Mouse (Mus musculus): Measurements from ENCODE around the gene Chchd1. TPM values are rescaled to one million over a fixed set of nuclear protein-coding genes. Genes with fewer than 3 reads are reported as not detected.

Chchd1 gene
- polyA plus RNA-seq, 1 experiment from 2014 or later: 264 TPM

DNA sequence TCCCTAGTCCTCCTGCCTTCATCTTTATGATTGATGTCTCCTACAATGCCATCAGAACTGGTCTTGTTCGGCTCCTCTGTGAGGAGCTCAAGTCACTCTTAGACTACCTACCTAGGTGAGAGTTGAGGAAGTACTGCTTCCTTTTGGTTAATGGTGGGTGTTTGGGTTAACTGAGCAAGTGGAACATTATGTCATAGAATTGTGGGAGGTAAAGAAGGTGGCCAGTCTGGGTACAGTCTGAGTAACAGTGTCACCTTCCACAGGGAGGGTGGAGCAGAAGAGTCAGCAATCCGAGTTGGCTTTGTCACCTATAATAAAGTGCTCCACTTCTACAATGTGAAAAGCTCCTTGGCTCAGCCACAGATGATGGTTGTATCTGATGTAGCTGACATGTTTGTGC is 13.8 kb upstream of the Chchd1 start:
- Histone ChIP-seq H3K4me3 (replicated peaks) (no peak overlapping the region), H3K27me3 (no peaks in the 10 kb centered on the region), H3K4me1 (replicated peaks) (peaks cover 1% of the 10 kb centered on the region; the same call in 1 of the 2 replicates), H3K9me3 (no peaks in the 10 kb centered on the region), H3K27ac (no peak overlapping the region), H3K36me3 (peaks cover 100% of the 10 kb centered on the region), H3K4me2 (no peak overlapping the region), H3K9ac (replicated peaks) (no peak overlapping the region)
- no peak for ATAC-seq (ENCODE audit: insufficient number of reproducible peaks, insufficient read depth, low FRiP score, low TSS enrichment, low read depth)
- 90% methylated on average over 2 of the region's 2 CpGs for WGBS

GRCm38 (mm10) chr14:20691772-20692171 is 11.0 kb upstream of the Chchd1 start:
- no peaks in the 10 kb centered on the region for H3K27me3 ChIP-seq
- 89% methylated on average over 6 of the region's 6 CpGs for WGBS
- no peak for ATAC-seq (ENCODE audit: insufficient number of reproducible peaks, insufficient read depth, low FRiP score, low TSS enrichment, low read depth)
- H3K4me2 ChIP-seq: no peak overlapping the region
- peaks cover 19% of the 10 kb centered on the region for H3K4me1 ChIP-seq (replicated peaks)
- no peak overlapping the region for H3K27ac ChIP-seq
- no peak overlapping the region for H3K9ac ChIP-seq (replicated peaks)
- no peaks in the 10 kb centered on the region for H3K9me3 ChIP-seq
- peaks cover 78% of the 10 kb centered on the region for H3K36me3 ChIP-seq
- no peak overlapping the region for H3K4me3 ChIP-seq (replicated peaks)

- Histone ChIP-seq H3K27me3 (no peaks in the 10 kb centered on the region), H3K36me3 (peaks cover 69% of the 10 kb centered on the region), H3K9ac (replicated peaks) (no peak overlapping the region), H3K27ac (no peak overlapping the region), H3K4me1 (replicated peaks) (peaks cover 35% of the 10 kb centered on the region), H3K4me3 (replicated peaks) (0 out of 2 replicates have a peak overlapping the region, but pooled peaks have one; percentile 79), H3K9me3 (no peaks in the 10 kb centered on the region), H3K4me2 (no peak overlapping the region)
- ATAC-seq (ENCODE audit: insufficient number of reproducible peaks, insufficient read depth, low FRiP score, low TSS enrichment, low read depth): no peak
- 89% methylated on average over 10 of the region's 10 CpGs for WGBS
Measured at GRCm38 (mm10) chr14:20693589-20694101, 9.2 kb upstream of the Chchd1 start.

DNA sequence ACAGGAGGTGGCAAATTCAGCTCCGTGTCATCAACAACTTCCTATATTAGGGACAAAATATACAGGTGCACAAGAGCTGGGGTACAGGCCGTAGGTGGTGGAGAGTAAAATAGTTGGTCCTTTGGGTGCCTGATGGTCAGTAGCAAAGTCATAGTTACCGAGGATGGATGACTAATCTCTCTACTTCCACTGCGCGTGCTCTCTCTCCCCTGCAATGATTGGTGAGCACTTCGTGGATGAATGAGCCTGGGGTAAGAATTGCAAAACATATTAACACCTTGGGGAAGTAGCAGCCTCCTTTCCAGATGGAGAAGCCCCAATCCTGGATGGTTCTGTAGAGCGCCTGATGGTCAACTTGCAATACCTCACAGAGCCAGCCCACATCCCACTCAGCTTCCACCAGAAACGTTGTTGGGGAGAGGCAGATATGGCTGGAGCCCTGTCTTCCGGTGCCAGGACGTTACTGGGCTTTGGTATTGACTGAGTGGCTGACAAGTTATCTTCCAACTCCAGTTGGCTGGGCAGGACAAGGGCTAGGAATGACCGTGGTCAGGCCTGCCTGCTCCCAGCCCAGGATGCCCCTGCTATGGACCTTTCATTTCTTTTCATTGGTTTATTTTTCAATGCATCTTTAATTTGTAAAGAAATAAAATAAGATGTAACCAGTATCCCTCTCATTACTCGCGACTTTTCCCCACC is 8.5 kb upstream of the Chchd1 start:
- ATAC-seq (ENCODE audit: insufficient number of reproducible peaks, insufficient read depth, low FRiP score, low TSS enrichment, low read depth): peak; percentile 50; the same call in 1 of the 2 replicates
- Histone ChIP-seq H3K4me1 (replicated peaks) (peaks cover 35% of the 10 kb centered on the region), H3K4me3 (replicated peaks) (peak overlapping the region; percentile 79), H3K27ac (peak overlapping the region; percentile 95), H3K9me3 (no peaks in the 10 kb centered on the region), H3K9ac (replicated peaks) (peak overlapping the region; percentile 87), H3K4me2 (peak overlapping the region; percentile 81), H3K36me3 (peaks cover 69% of the 10 kb centered on the region), H3K27me3 (no peaks in the 10 kb centered on the region)
- 48% methylated on average over 13 of the region's 13 CpGs for WGBS

- no peaks in the 10 kb centered on the region for H3K9me3 ChIP-seq
- H3K27me3 ChIP-seq: no peaks in the 10 kb centered on the region
- peak within 1 kb of the TSS; percentile 79 for H3K4me3 ChIP-seq (replicated peaks)
- H3K27ac ChIP-seq: peak within 1 kb of the TSS; percentile 95
- H3K4me2 ChIP-seq: peak within 1 kb of the TSS; percentile 81
- ATAC-seq (ENCODE audit: insufficient number of reproducible peaks, insufficient read depth, low FRiP score, low TSS enrichment, low read depth): peak; percentile 93
- H3K9ac ChIP-seq (replicated peaks): peak within 1 kb of the TSS; percentile 87
- WGBS: under 1% methylated on average over 106 of the region's 111 CpGs
- peaks cover 35% of the 10 kb centered on the region for H3K4me1 ChIP-seq (replicated peaks)
- peaks cover 66% of the 10 kb centered on the region for H3K36me3 ChIP-seq
Measured at GRCm38 (mm10) chr14:20694884-20695760, 7.7 kb upstream of the Chchd1 start, which contains the start of gene Fut11. Gene Fut11 (plus strand): TSS chr14:20694968.

DNA sequence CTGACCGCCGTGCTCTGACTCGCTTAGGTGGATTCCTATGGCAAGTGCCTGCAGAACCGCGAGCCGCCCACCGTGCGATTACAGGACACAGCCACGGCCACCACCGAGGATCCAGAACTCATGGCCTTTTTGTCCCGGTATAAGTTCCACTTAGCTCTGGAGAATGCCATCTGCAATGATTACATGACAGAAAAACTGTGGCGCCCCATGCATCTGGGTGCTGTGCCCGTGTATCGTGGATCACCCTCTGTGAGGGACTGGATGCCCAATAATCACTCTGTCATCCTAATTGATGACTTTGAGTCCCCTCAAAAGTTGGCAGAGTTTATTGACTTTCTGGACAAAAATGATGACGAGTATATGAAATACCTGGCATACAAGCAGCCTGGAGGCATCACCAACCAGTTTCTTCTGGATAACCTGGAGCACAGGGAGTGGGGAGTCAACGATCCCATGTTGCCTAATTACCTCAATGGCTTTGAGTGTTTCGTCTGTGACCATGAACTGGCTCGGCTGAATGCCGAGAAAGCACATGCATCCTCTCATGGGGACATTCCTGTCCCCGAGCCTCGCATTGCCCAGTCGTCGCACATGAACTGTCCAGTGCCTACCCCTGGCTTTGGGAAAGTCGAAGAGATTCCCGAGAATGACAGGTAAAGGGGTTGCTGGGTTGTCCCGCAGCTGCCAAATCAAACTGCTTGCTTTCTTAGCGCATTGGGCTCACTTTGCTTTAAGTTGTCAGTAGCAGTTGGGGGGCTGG is 6.9 kb upstream of the Chchd1 start:
- Histone ChIP-seq H3K9ac (replicated peaks) (peak overlapping the region; percentile 87), H3K36me3 (peaks cover 62% of the 10 kb centered on the region), H3K4me1 (replicated peaks) (peaks cover 41% of the 10 kb centered on the region), H3K27ac (peak overlapping the region; percentile 95), H3K4me3 (replicated peaks) (peak overlapping the region; percentile 79), H3K9me3 (no peaks in the 10 kb centered on the region), H3K4me2 (peak overlapping the region; percentile 81), H3K27me3 (no peaks in the 10 kb centered on the region)
- 17% methylated on average over 24 of the region's 27 CpGs for WGBS
- no peak for ATAC-seq (ENCODE audit: insufficient number of reproducible peaks, insufficient read depth, low FRiP score, low TSS enrichment, low read depth)

GRCm38 (mm10) chr14:20696986-20697385 is 5.8 kb upstream of the Chchd1 start:
- H3K9ac ChIP-seq (replicated peaks): no peak overlapping the region
- no peak for ATAC-seq (ENCODE audit: insufficient number of reproducible peaks, insufficient read depth, low FRiP score, low TSS enrichment, low read depth)
- peaks cover 51% of the 10 kb centered on the region for H3K4me1 ChIP-seq (replicated peaks)
- H3K27ac ChIP-seq: no peak overlapping the region
- no peaks in the 10 kb centered on the region for H3K27me3 ChIP-seq
- H3K9me3 ChIP-seq: no peaks in the 10 kb centered on the region
- H3K36me3 ChIP-seq: peaks cover 52% of the 10 kb centered on the region
- WGBS: 26% methylated on average over 1 of the region's 1 CpGs
- H3K4me2 ChIP-seq: peak overlapping the region; percentile 81
- H3K4me3 ChIP-seq (replicated peaks): peak overlapping the region; percentile 79

DNA sequence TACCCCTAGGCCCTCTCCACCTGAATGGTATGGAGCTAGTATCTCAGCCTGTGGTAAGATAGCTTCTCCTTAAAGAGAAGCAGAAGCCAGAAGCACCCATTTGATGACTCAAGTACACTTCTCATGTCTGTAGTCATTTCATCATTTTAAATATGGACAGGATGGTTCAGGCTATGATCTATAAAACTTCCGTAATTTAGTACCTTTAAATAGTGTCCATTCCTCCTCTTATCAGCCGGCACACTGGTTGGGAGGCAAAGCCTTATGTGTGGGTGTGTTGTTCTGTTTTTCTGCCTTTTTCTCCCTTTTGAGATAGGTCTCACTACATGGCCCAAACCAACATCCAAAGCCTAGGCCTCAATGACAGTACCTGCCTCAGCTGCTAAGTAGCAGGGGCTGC is 4.3 kb upstream of the Chchd1 start:
- no peaks in the 10 kb centered on the region for H3K9me3 ChIP-seq
- peaks cover 53% of the 10 kb centered on the region for H3K4me1 ChIP-seq (replicated peaks)
- no peak overlapping the region for H3K9ac ChIP-seq (replicated peaks)
- H3K4me3 ChIP-seq (replicated peaks): no peak overlapping the region
- 0 out of 2 replicates have a peak overlapping the region, but pooled peaks have one; percentile 81 for H3K4me2 ChIP-seq
- no peak for ATAC-seq (ENCODE audit: insufficient number of reproducible peaks, insufficient read depth, low FRiP score, low TSS enrichment, low read depth)
- 97% methylated on average over 2 of the region's 2 CpGs for WGBS
- no peak overlapping the region for H3K27ac ChIP-seq
- peaks cover 37% of the 10 kb centered on the region for H3K36me3 ChIP-seq
- no peaks in the 10 kb centered on the region for H3K27me3 ChIP-seq

DNA sequence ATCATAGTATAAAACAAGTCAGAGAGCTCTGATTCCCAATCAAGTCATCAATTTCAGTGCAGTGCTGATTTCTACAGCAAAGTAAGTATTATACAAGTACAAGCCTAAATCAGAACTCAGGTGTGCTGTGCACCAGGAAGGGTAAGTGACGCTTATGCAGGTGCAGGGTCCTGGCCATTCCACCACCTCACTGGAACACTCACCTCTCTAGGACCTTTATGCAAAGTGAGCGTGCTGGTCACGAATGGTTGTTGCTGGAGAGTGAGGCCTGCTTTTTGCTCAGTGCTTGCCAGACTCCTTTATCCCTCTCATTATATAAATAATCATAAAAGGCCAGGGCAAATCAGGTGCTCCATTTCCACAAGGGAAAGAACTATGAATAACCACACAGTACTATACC is 2.4 kb upstream of the Chchd1 start:
- Histone ChIP-seq H3K9me3 (no peaks in the 10 kb centered on the region), H3K27ac (no peak overlapping the region), H3K36me3 (peaks cover 40% of the 10 kb centered on the region), H3K27me3 (no peaks in the 10 kb centered on the region), H3K9ac (replicated peaks) (no peak overlapping the region), H3K4me2 (no peak overlapping the region), H3K4me3 (replicated peaks) (no peak overlapping the region), H3K4me1 (replicated peaks) (peaks cover 49% of the 10 kb centered on the region)
- no peak for ATAC-seq (ENCODE audit: insufficient number of reproducible peaks, insufficient read depth, low FRiP score, low TSS enrichment, low read depth)
- WGBS: 89% methylated on average over 3 of the region's 3 CpGs

DNA sequence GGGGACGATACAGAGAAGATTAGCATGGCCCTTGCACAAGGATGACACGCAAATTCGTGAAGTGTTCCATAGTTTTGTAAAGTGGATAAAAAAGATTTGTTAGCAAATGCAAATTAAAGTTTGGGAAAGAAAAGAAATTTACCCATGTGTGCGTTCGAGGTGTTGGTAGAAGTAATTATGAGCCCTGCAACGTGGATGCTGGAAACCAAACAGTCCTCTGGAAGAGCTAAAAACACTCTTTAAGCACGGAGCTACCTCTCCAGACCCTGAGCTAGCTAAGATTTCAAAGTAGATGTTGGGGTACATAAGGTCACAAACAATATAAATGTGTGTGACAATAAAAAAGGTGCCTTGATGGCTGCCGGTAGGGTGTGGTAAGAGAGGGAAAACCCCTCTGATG is 1.3 kb upstream of the Chchd1 start:
- Histone ChIP-seq H3K4me3 (replicated peaks) (peak overlapping the region; percentile 74; the same call in 1 of the 2 replicates), H3K9me3 (no peaks in the 10 kb centered on the region), H3K4me1 (replicated peaks) (peaks cover 41% of the 10 kb centered on the region), H3K27me3 (no peaks in the 10 kb centered on the region), H3K4me2 (peak overlapping the region; percentile 65), H3K9ac (replicated peaks) (no peak overlapping the region), H3K27ac (no peak overlapping the region), H3K36me3 (peaks cover 43% of the 10 kb centered on the region)
- ATAC-seq (ENCODE audit: insufficient number of reproducible peaks, insufficient read depth, low FRiP score, low TSS enrichment, low read depth): no peak
- WGBS: 76% methylated on average over 8 of the region's 8 CpGs
